Mouse (Mus musculus): ENCODE data around the gene H2-M5. TPM values are rescaled to one million over a fixed set of nuclear protein-coding genes. Genes with fewer than 3 reads are reported as not detected.
"Not testable (repeated sequence)": the region's sequence is repeated elsewhere in the genome, so short reads cannot be mapped to it uniquely, and the experiment has no call there.

The H2-M5 gene
- total RNA-seq, 1 experiment from 2014 or later: not detected

DNA sequence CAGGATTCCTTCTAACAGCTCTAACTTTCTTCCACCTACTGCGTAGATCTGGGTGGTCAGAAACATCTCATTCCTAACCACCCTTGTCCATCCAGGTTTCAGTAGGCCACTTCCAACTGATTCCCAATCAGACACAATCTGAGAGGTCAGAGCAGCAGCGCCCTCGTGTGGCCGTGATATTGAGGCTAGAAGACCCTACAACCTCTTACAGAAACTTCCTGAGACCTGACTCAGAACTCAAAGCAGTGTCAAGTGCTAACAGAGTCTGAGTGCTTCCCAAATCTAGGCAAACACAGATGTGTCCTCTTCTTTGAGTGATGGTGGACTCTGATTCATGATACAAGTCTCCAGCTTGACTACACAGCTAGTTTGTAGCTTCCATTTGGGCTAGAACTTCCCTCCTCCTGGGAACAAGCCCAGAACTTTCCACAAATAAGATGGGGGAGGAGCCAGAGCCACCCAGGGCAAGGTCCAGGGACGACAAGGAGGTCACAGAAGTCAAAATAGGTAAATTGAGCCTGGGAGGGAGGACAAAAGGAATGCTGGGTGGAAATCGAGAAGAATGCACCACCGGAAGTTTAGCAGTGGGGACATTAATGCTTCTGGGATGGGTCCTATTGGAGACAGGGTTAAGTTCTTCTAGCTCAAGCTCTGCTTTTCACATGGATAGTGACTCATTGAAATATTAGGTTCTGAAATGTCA, 7.8 kb upstream of the H2-M5 start:
- ATAC-seq (replicated peaks; ENCODE audit: insufficient number of reproducible peaks, low FRiP score, low TSS enrichment, poor library complexity, severe bottlenecking): no peak

DNA sequence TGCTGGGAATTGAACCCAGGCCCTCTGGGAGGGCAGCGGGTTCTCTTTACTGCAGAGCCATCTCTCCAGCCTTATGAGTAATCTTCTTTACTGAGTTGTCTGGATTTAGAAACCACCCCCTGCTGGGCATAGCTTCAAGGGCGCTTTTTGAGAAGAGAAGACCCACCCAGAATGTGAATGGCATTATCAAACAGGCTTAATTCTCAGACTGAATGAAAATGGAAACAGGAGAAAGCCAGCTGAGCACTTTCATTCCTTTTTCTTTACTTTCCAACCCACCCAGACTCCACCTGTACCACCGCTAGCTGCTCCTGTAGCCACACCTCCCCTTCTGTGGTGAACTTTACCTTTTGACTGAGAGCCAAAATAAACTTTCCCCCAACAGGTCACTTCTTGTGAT, 6.1 kb upstream of the H2-M5 start:
- ATAC-seq (replicated peaks; ENCODE audit: insufficient number of reproducible peaks, low FRiP score, low TSS enrichment, poor library complexity, severe bottlenecking): no peak

DNA sequence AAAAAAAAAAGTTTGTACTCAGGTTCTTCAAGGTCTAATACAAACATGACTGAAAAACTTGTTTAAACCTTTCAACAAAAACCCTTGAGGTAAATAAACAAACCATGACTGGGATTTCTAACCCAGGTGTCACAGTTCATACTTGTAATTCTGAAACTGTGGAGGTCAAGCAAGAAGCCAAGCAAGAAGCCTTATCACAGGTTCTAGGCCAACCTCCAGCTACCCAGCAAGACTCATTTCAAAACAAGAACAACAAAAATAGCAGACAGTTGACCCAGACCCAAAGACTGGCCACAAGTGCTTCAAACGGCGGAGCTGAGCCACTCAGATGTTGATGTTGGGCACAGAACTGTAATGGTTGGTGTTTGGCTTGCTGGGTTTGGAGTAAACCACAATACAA, 5.2 kb upstream of the H2-M5 start:
- ATAC-seq (replicated peaks; ENCODE audit: insufficient number of reproducible peaks, low FRiP score, low TSS enrichment, poor library complexity, severe bottlenecking): no peak

DNA sequence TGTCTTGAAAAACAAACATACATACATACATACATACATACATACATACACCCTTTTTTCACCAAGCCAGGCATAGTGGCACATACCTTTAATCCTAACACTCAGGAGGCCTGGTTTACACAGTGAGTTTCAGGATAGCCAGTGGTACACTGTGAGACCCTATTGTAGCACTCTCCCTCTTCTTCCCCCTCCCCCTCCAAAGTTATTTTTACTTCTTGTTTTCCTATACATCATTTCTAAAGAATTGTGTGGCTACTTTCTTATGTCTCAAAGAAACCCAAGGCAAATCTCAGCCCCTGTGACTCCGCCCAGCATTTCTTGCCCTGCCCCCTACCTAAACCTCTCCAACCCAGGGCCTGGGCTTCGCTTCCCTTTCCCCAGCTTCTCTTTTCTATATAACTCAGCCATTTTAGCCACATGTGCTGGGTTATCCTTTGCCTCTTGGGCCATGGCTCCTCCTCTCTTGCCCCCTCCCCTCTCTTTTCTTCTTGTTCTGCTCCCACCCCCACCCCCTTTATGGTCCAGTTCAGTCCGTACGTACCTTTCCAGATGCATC, 4.5 kb upstream of the H2-M5 start:
- ATAC-seq (replicated peaks; ENCODE audit: insufficient number of reproducible peaks, low FRiP score, low TSS enrichment, poor library complexity, severe bottlenecking): no peak

DNA sequence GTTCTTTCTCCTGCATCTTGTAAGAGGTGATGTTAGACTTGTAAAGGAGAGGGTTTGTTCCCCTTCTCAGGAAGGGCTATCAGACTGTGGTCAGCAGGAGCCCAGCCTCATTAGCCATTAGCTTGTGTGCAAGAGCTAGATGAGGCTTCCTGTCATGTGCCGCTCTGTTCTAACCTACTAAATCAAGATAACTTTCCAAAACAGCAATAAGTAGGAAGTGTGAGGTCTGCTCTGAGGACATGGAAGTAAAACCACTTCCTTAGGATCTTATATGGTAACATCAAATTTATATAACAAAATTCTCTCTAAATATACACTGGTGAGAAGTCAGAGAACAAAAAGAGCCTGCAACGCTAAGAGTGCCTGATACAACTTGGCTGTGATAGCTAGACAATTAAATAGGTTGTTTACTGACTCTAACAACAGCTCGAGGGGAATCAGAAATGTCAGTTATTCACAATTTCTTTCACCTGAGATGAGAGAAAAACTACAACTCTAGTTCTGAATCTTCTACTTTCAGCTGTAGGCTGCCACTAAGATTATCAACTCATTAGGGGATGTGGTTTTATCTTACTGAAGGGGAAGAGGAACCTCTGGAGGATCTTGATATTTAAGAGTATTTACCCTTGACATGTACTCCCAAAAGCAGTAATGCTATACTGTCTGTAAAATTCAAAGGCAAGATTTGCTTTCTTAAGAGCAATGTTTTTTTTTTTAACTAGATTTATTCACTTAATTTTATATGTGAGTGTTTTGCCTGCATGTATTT, 3.2 kb upstream of the H2-M5 start:
- ATAC-seq (replicated peaks; ENCODE audit: insufficient number of reproducible peaks, low FRiP score, low TSS enrichment, poor library complexity, severe bottlenecking): no peak

DNA sequence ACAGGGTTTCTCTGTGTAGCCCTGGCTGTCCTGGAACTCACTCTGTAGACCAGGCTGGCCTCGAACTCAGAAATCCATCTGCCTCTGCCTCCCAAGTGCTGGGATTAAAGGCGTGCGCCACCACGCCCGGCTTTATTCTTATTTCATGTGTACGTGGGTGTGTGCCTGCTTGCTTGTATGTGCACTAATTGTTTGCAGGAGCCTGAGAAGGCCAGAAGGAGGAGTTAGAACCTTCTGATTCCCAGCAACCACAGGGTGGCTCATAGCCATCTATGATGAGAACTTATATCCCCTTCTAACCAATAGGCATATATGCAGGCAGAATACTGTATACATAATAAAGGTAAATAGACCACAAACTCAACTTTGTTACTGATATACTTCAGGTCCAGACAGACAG, 1.3 kb upstream of the H2-M5 start:
- ATAC-seq (replicated peaks; ENCODE audit: insufficient number of reproducible peaks, low FRiP score, low TSS enrichment, poor library complexity, severe bottlenecking): not testable (repeated sequence)

DNA sequence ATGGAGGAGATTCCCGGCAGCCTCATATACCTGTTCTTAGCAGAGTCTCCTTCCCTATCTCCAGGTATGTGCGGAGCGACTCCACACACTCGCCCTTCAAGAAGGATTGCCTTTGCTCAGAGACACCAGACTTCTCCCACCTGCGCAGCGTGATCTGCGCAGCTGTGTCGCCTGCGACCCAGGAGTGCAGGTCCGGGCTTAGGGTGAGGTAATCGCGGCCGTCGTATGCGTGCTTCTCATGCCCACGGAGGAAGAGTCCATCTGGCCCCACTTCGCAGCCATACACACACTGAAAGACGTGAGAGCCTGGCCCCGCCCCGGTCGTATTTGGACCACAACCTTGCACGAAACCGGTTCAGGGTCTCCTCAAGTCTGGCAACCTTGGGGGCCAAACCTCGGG, 862 bp downstream of the H2-M5 start:
- no peak for ATAC-seq (replicated peaks; ENCODE audit: insufficient number of reproducible peaks, low FRiP score, low TSS enrichment, poor library complexity, severe bottlenecking)

DNA sequence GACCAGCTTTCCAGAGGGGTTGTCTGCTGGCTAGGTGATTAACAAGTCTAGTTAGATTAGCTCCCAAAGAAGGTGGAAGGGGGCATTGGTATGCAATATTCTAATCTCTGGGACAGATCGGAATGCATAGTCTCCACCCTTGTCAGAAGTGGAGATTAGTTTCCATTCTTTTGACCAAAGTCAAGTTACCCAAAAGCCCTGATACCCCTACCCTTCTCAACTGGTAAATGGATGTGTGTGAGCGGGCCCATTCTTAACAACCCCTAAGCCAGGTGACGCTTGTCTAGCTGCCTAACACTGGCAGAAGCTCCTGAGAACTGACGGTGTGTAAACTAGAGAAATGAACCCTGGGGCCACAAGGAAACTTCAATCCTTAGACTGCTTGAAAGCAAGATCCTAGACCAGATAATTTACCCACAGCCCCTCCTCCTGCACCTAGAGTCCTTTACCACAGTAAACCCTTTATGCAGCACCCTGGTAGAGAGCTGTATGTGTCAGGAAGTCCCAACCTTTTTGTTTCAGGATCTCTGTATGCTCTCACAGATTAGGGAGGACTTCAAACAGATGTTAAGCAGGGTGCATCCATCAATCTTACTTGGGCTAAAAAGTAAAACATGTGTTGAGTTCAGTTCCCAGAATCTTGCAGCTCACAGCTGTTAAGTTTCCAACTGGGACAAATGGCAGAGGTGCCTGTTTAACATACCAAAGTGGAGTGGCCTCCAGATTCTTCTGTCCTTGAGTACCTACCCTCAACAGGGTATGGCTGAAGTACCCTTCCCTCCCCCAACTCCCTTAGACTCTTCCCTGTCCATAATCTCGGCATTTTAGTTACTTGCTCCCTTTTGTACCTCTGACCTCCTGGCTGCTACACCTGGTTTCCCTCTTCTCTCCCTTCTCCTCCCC, 6.8 kb downstream of the H2-M5 start:
- no peak for ATAC-seq (replicated peaks; ENCODE audit: insufficient number of reproducible peaks, low FRiP score, low TSS enrichment, poor library complexity, severe bottlenecking)

DNA sequence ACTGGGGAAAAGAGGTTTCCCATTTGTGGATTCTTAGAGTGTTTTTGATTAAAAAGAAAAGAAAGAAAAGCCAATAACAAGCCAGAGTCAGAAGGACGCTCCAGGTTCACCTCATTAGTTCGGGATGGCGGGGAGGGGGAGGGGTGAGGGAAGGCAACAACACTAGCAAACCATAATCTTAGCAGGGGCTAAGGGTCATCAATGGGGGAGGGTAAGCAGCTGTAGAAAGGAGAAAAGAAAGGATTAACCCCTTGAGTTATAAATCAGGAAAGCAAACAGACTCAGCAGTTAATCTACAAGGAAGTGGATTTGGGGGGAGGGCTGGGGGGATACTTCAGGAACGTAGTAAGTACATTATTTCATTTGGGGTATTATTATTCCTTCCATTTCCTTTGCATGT, 7.5 kb downstream of the H2-M5 start:
- no peak for ATAC-seq (replicated peaks; ENCODE audit: insufficient number of reproducible peaks, low FRiP score, low TSS enrichment, poor library complexity, severe bottlenecking)

DNA sequence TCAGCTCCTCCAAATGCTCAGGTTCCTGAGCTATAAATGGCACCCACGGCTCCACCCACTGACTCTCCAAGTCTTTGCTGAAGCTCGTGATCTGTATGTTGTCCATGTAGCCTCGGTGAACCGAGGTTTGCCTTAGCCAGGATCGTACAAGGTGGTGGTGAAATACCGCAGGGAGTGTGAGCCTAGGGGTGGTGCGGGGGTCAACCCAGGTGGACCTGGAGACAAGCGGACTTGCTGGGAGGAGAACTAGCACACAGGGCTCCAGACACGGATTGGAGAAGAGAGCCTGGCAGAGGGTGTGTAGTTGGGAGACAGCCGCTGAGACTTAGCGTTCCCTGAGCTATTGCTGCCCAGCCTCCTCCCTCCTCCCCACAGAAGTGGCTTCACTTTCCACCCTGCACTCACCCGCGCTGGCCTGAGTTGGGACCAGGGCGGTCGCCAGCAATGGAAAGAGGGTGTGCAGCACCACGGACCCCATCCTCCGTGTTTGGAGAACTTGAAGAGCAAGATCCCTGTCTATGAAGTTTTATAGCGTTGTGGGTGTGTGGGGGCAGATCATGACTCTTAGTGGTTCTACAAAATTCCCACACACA, 8.0 kb downstream of the H2-M5 start, which contains the start of gene 2410137M14Rik:
Gene 2410137M14Rik (minus strand): TSS at position 17 of the 593 bp plus-strand sequence.
- peak; percentile 13; the same call in 1 of the 2 replicates for ATAC-seq (replicated peaks; ENCODE audit: insufficient number of reproducible peaks, low FRiP score, low TSS enrichment, poor library complexity, severe bottlenecking)

DNA sequence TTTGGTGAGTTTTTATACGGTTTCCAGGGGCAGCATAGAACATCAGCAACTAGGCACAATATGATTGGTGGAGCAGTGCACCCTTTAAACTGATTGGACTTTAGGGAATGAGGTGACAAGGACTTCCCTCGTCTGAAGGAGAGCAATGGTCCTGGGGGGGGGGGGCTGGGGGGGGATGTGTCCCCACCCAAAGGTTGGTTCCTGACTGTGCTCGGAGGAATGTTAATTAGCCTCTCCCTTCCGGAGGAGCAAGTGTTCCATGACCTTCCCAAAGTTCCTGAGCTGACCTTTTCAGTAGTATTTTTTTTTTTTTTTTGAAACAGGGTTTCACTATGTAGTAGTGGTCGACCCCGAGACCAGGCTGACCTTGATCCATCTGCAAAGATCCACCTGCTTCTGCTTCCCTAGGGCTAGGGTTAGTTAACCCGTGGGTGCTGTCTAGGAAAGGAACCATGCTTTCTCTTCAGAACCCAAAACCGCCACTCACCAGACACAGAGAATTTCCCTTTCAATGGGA, 16.0 kb downstream of the H2-M5 start:
- ATAC-seq (replicated peaks; ENCODE audit: insufficient number of reproducible peaks, low FRiP score, low TSS enrichment, poor library complexity, severe bottlenecking): no peak

DNA sequence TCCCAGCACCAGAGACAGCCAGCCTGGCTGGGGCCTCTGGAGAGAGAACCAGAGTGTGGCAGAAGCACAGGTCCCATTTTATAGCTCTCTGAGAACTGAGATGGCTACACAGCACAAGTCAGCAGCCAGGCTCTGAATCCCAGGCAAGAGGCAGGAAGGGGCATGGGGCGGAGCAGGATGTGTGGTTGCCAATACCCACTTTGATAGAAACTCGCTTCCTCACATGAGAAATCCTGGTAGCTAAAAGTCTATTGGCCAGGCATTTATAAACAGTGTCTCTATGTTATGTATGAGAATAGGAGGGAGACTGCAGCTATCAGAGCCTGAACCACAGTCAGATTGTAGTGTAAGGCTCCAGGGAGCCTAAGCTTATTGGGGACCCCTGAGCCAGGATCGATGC, 16.5 kb downstream of the H2-M5 start:
- no peak for ATAC-seq (replicated peaks; ENCODE audit: insufficient number of reproducible peaks, low FRiP score, low TSS enrichment, poor library complexity, severe bottlenecking)

DNA sequence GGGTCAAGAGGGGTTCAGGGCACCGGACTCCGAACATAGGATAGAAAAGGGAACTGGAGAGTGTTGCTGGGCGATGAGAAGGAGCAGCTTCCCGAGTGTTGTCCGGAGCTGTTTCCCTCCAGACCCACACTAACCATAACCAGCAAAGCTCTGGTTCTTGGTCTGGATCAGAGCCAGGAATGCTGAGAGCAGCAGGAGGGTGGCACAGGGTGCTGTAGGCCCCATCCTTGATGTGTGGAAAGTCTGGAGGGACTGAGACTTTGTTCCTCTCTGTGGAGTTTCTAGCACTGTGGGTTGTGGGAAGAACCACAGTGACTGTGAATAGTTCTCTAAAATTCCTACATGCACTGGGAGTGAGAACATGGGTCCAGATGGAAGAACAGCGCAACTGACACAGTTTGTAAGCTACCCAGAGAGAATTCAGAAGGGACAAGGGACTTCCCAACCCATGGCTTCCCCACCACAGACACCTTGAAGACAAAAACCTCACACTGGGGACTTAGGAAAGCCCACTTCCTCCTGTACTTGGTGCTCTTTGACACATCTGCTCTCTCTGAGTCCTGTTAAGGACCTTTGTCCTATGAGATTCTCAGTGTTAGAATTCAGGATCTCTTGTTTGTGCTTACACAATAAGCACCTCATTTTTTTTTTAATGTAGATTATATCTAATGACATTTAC, 18.0 kb downstream of the H2-M5 start:
- ATAC-seq (replicated peaks; ENCODE audit: insufficient number of reproducible peaks, low FRiP score, low TSS enrichment, poor library complexity, severe bottlenecking): no peak

DNA sequence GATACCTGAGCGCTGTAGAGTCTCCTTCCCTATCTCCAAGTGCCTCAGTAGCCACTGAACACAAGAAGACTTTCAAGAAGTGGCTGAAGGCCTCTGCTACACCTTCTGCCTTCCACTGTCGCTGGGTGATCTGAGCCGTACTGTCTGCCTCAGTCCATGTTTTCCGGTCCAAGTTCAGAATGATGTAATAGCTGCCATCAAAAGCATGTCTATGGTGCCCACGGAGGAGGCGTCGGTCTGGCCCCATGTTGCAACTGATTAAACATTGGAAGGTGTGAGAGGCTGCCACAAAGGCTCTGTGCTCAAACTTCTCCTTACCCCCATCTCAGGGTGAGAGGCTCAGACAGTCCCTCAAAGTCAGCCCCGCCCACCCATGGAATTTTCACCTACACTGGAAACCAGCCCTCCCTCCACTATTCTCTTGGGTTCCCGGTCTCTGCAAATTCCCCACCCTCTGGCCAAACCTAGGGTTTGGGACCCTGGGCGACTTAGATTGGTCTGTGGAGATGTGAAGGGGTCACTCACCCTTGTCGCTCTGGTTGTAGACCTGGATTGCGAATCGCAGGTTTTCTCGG, 18.9 kb downstream of the H2-M5 start:
- ATAC-seq (replicated peaks; ENCODE audit: insufficient number of reproducible peaks, low FRiP score, low TSS enrichment, poor library complexity, severe bottlenecking): no peak

DNA sequence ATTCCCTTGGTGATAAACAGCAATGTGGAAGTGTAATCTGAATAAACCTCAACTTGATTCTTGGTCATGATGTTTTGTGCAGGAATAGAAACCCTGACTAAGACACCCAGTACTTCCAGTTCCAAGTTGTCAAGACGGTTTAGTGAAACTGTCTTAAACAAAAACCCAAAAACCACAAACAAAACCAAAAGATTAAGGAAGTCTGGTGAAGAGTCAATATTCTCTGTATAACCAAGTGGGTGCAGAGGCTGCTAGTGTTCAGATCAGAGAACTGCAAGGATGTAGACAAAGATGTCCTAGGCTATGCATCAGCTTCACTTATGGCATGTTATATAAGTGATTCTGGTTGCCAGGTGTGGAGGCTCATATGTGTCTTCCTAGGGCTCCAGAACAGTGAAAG, 22.5 kb downstream of the H2-M5 start:
- no peak for ATAC-seq (replicated peaks; ENCODE audit: insufficient number of reproducible peaks, low FRiP score, low TSS enrichment, poor library complexity, severe bottlenecking)

DNA sequence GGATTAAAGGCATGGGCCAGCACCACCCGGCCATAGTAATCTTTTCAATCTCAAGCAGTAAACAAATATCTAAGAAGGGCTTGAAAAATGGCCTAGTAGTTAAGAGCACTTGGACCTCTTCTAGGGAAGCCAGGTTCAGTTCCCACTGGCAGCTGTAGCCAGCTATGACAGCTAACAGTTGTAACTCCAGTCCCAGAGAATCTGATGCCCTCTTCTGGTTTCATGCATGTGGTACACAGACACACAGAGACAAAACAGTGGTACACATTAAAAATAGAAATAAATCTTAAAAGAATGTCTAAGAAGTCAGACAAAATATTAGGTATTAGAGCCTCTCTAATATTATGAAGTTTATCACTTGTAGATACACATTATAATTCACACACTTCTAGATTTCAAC, 28.2 kb downstream of the H2-M5 start:
- no peak for ATAC-seq (replicated peaks; ENCODE audit: insufficient number of reproducible peaks, low FRiP score, low TSS enrichment, poor library complexity, severe bottlenecking)

DNA sequence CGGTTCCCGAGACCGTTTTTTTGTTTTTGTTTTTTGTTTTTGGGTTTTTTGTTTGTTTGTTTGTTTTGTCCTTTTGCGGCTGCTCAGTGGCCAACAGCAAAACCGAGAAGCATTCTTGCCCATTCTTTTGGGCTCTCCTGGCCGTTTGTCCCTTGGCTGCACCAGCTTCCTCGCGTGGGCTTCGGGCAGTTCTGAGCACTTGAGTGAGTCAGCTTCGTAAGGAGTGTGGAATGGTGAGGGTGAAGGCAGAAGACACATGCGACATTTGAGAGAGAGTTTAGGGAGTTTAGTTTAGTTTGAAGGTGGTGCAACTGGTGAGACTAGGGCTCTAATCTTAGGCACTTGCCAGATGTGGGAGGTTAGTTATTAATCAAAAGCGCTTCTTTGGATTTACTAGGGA, 30.5 kb downstream of the H2-M5 start:
- ATAC-seq (replicated peaks; ENCODE audit: insufficient number of reproducible peaks, low FRiP score, low TSS enrichment, poor library complexity, severe bottlenecking): no peak
